Mouse (Mus musculus) heart, postnatal 0 days (tissue): Measurements from ENCODE around the gene Rflna. TPM values are rescaled to one million over a fixed set of nuclear protein-coding genes. Genes with fewer than 3 reads are reported as not detected.

ENCODE experiments used
- ATAC-seq: fragments of 200-750 bp; cut with Nextera tagmentation; 2 replicates; pipeline ENCODE4 v1.8.0; 2017; ENCODE audit warnings: low read depth, moderate number of reproducible peaks, moderate library complexity; ENCODE audit not compliant: insufficient read depth
- DNase-seq: peaks from one replicate; pipeline ENCODE4 v3.0.0-alpha.2; 2016; ENCODE audit warnings: low spot score
- H3K27ac ChIP-seq: fragments of 300-500 bp; sonication (generic); 2 replicates; pipeline ENCODE4 v1.5.1; 2014; ENCODE audit warnings: low read depth, mild to moderate bottlenecking
- H3K27me3 ChIP-seq: fragments of 300-500 bp; sonication (generic); 2 replicates; pipeline ENCODE4 v1.6.1; 2014; ENCODE audit warnings: low read length, mixed read lengths; ENCODE audit not compliant: control insufficient read depth, insufficient read depth
- H3K36me3 ChIP-seq: fragments of 300-500 bp; sonication (generic); replicated peaks from 2 replicates; pipeline ENCODE4 v1.6.1; 2014; ENCODE audit warnings: low read length, mixed read lengths; ENCODE audit not compliant: control insufficient read depth, insufficient read depth
- H3K4me1 ChIP-seq: fragments of 300-500 bp; sonication (generic); 2 replicates; pipeline ENCODE4 v1.6.1; 2014; ENCODE audit warnings: antibody characterized with exemption; ENCODE audit not compliant: control insufficient read depth, insufficient read depth
- H3K4me2 ChIP-seq: fragments of 300-500 bp; sonication (generic); 2 replicates; pipeline ENCODE4 v1.6.1; 2014; ENCODE audit warnings: low read depth, mild to moderate bottlenecking, low read length, moderate library complexity
- H3K4me3 ChIP-seq: fragments of 300-500 bp; sonication (generic); 2 replicates; pipeline ENCODE4 v1.5.1; 2014; ENCODE audit warnings: low read depth, low read length
- H3K9ac ChIP-seq: fragments of 300-500 bp; sonication (generic); replicated peaks from 2 replicates; pipeline ENCODE4 v1.6.1; 2014; ENCODE audit warnings: low read depth, low read length, mixed read lengths
- H3K9me3 ChIP-seq: fragments of 300-500 bp; sonication (generic); replicated peaks from 2 replicates; pipeline ENCODE4 v1.6.1; 2016; ENCODE audit warnings: low read length; ENCODE audit not compliant: control insufficient read depth
- CTCF ChIP-seq: IDR thresholded peaks from 2 replicates; pipeline ENCODE4 v1.5.1; 2016; ENCODE audit warnings: antibody characterized with exemption, control low read depth, low read depth
- EP300 ChIP-seq: IDR thresholded peaks from 2 replicates; pipeline ENCODE4 v1.6.1; 2016; ENCODE audit warnings: antibody characterized with exemption, low read depth
- WGBS: fragments of 180-500 bp; shearing (Covaris S2); extraction: QIAGEN DNeasy Blood & Tissue Kit; methylation state at CpG from one replicate; pipeline ENCODE4 v1.1.7; 2014; 5-methylcytosine and 5-hydroxymethylcytosine counted together
- polyA plus RNA-seq: library from polyadenylated mRNA; unstranded; fragments of >200 nt; fragmentation: Nextera tagmentation; extraction: Ambion mirVana; gene quantifications from 2 replicates; pipeline ENCODE4 v1.2.1, GENCODE M21; 2015
- total RNA-seq: library from RNA; depleted of rRNA; stranded (reverse); fragments of >200 nt; gene quantifications from 2 replicates; pipeline ENCODE4 v1.2.3, GENCODE M21; 2014; ENCODE audit warnings: low replicate concordance; rRNA removed

Rflna gene
- total and polyA plus RNA-seq, 2 experiments from 2014 or later, result 0.85 TPM; not detected in 1

DNA sequence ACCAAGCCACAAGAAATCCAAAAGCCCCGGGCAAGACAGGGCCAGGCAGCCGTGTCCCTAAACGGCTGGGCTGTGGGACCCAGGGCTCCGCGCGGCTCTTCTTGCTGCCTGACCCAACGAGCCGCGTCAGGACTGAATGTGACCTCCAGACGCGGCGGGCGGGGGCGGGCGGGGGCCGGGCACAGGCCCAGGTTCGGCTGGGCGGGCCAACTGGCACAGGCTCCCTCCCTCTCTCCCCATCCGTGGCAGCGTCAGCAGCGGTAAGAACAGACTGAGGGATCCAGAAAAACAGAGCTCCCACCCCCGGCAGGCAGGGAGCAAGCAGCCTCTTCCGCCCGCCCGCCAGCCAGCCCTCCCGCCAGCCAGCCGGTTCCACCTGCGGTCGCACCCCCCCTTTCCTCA lies 55.2 kb downstream of the Rflna start:
- peaks cover 41% of the 10 kb centered on the region for H3K4me1 ChIP-seq
- TF ChIP-seq EP300 (no peak), CTCF (no peak)
- H3K27me3 ChIP-seq, result no peaks in the 10 kb centered on the region
- H3K4me3 ChIP-seq, result peak overlapping the region; percentile 40
- H3K9me3 ChIP-seq, result no peaks in the 10 kb centered on the region
- ATAC-seq, result peak; percentile 82
- peaks cover 27% of the 10 kb centered on the region; the same call in 1 of the 2 replicates for H3K36me3 ChIP-seq
- H3K27ac ChIP-seq, result peak overlapping the region; percentile 84
- 1% methylated on average over 20 of the region's 29 CpGs for WGBS
- H3K9ac ChIP-seq, result peak overlapping the region; percentile 54
- peak; percentile 89 for DNase-seq
- H3K4me2 ChIP-seq, result peak overlapping the region; percentile 60

Other genes starting within 250 kb of the Rflna start
- gene Ccdc92, start 140.8 kb upstream of the Rflna start, total RNA-seq, result 1.8 and 4.7 TPM in 2 replicates
- 0.64 and 1.1 TPM in 2 replicates for gene Ccdc92, start 140.8 kb upstream of the Rflna start, polyA plus RNA-seq
- 15.5 and 32.9 TPM in 2 replicates for gene Zfp664, start 140.5 kb upstream of the Rflna start, total RNA-seq
- gene Zfp664, start 140.5 kb upstream of the Rflna start, polyA plus RNA-seq, result 37.5 and 40.6 TPM in 2 replicates
- gene Ncor2, start 176.0 kb downstream of the Rflna start, total RNA-seq, result 21.6 and 73.8 TPM in 2 replicates
- gene Ncor2, start 176.0 kb downstream of the Rflna start, polyA plus RNA-seq, result 14.3 and 15.5 TPM in 2 replicates